Mouse (Mus musculus): ENCODE data around the gene Il20. TPM values are rescaled to one million over a fixed set of nuclear protein-coding genes. Genes with fewer than 3 reads are reported as not detected.
A peak's percentile ranks its signal among the peaks of the same experiment; 100 is the strongest.

The Il20 gene
- polyA plus RNA-seq, 2 experiments from 2014 or later, result not detected

DNA sequence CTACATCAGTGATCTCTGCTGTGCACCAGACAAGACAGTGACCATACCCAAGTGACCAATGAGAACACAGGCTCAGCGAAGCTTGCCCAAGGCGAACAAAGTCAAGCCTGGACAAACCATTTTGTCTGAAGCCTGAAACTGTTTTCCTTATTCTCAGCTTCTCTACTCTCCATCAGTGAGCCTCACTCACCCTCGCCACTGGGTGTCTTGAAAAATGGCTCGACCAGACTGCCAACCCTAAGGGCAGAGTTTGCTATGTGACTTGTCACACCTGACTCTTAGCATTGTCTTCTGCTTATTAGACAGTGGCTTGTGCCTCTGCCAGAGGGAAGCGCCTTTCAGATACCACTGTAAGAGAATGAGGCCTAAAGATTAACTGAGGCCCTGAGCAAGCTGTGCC, 46.5 kb downstream of the Il20 start:
- no peak for ATAC-seq

DNA sequence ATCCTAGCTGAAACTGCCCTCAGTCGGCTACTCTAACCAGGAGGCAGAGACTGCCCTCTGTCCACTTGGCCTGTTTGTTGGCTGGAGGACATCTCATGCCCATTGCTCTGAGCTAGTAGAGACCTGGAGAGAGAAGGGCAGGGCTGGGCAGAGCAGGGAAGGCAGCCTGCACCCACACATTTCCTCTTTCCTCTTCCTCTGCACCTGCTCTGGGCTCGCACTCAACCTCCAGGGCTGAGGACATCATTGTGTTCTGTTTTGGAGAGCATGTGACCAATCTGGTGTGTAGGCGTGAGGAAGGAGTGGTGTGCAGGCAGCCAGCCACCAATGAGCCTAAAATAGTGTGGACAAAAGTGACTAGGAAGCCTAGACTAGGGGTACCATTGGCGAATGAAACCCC, 47.0 kb downstream of the Il20 start:
- peak; percentile 98 for ATAC-seq

DNA sequence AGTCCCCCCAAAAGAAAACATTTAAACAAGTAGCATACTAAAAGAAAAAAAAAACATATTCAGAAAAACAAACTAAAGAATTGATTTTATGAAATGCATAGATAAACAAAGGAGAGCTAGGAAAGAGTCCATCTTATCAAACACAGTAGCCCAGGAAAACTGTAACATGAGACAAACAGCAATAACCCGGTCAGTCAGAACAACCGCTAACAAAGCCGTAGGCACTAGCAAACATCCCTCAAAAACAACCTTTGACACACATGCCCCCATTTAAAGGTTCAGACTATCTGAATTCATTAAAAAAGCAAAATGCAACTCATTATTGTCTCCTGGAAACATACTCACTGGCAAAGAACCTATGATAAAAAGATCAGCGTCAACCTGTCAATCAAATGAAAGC, 53.8 kb downstream of the Il20 start:
- no peak for ATAC-seq

Other genes with a start within 250 kb of the Il20 start
- gene C4bp, start 249.8 kb downstream of the Il20 start, polyA plus RNA-seq (2017; shearing (Covaris generic)), result not detected
- gene Gm29427, start 195.7 kb downstream of the Il20 start, polyA plus RNA-seq (2017; shearing (Covaris generic)), result not detected
- 10 to 100 TPM; 20.7 to 21.8 TPM for gene Yod1, start 194.1 kb downstream of the Il20 start, polyA plus RNA-seq (2017; shearing (Covaris generic))
- gene Pfkfb2, start 182.2 kb downstream of the Il20 start, polyA plus RNA-seq (2017; shearing (Covaris generic)), result 1 to 10 TPM; 2.2 to 5.2 TPM
- gene AA986860, start 179.5 kb downstream of the Il20 start, polyA plus RNA-seq (2017; shearing (Covaris generic)), result under 1 TPM in 1 of 2 experiments, not detected in 1; 0.15 TPM
- under 1 TPM; 0.43 to 0.71 TPM for gene Fcamr, start 110.5 kb downstream of the Il20 start, polyA plus RNA-seq (2017; shearing (Covaris generic))
- gene Pigr, start 84.8 kb downstream of the Il20 start, polyA plus RNA-seq (2017; shearing (Covaris generic)), result under 1 TPM in 1 of 2 experiments, not detected in 1; 0.98 TPM
- 1 to 10 TPM; 2.0 to 4.4 TPM for gene Fcmr, start 45.8 kb downstream of the Il20 start, polyA plus RNA-seq (2017; shearing (Covaris generic))
- gene Il24, start 24.0 kb downstream of the Il20 start, polyA plus RNA-seq (2017; shearing (Covaris generic)), result not detected
- not detected for gene Il19, start 28.7 kb upstream of the Il20 start, polyA plus RNA-seq (2017; shearing (Covaris generic))
- 10 to 100 TPM in 1 of 2 experiments, 1 to 10 TPM in 1; 5.9 to 13.6 TPM for gene Il10, start 108.4 kb upstream of the Il20 start, polyA plus RNA-seq (2017; shearing (Covaris generic))
- gene Mapkapk2, start 186.4 kb upstream of the Il20 start, polyA plus RNA-seq (2017; shearing (Covaris generic)), result 10 to 100 TPM in 1 of 2 experiments, 1 to 10 TPM in 1; 5.6 to 10.9 TPM
- under 1 TPM in 1 of 2 experiments, not detected in 1; 0.19 TPM for gene Dyrk3, start 226.9 kb upstream of the Il20 start, polyA plus RNA-seq (2017; shearing (Covaris generic))
- 10 to 100 TPM; 52.0 to 75.1 TPM for gene Eif2d, start 241.7 kb upstream of the Il20 start, polyA plus RNA-seq (2017; shearing (Covaris generic))

Data from CD4-positive, CD25-positive, alpha-beta regulatory T cell, adult 4 months (primary cell).